Mouse (Mus musculus) hindbrain, embryonic 15.5 days (tissue): ENCODE data around the gene Efna5. TPM values are rescaled to one million over a fixed set of nuclear protein-coding genes. Genes with fewer than 3 reads are reported as not detected.
A peak's percentile ranks its signal among the peaks of the same experiment; 100 is the strongest.

Experiments
- ATAC-seq: fragments of 200-750 bp; cut with Nextera tagmentation; 2 replicates; pipeline ENCODE4 v1.8.0; 2017; ENCODE audit warnings: low read depth, moderate number of reproducible peaks, moderate TSS enrichment; ENCODE audit not compliant: low FRiP score
- H3K27ac ChIP-seq: fragments of 300-500 bp; sonication (generic); replicated peaks from 2 replicates; pipeline ENCODE4 v1.5.1; 2015; ENCODE audit warnings: mild to moderate bottlenecking, inconsistent platforms
- H3K27me3 ChIP-seq: fragments of 300-500 bp; sonication (generic); 2 replicates; pipeline ENCODE4 v1.6.1; 2015; ENCODE audit warnings: control low read depth, inconsistent platforms
- H3K36me3 ChIP-seq: fragments of 300-500 bp; sonication (generic); 2 replicates; pipeline ENCODE4 v1.6.1; 2015; ENCODE audit warnings: control low read depth, inconsistent platforms
- H3K4me1 ChIP-seq: fragments of 300-500 bp; sonication (generic); replicated peaks from 2 replicates; pipeline ENCODE4 v1.6.1; 2015; ENCODE audit warnings: control low read depth, inconsistent platforms
- H3K4me2 ChIP-seq: fragments of 300-500 bp; sonication (generic); 2 replicates; pipeline ENCODE4 v1.6.1; 2015; ENCODE audit warnings: moderate library complexity, mild to moderate bottlenecking, inconsistent platforms
- H3K4me3 ChIP-seq: fragments of 300-500 bp; sonication (generic); 2 replicates; pipeline ENCODE4 v1.5.1; 2015; ENCODE audit warnings: mild to moderate bottlenecking, inconsistent platforms
- H3K9ac ChIP-seq: fragments of 300-500 bp; sonication (generic); 2 replicates; pipeline ENCODE4 v1.6.1; 2015; ENCODE audit warnings: inconsistent platforms
- H3K9me3 ChIP-seq: fragments of 300-500 bp; sonication (generic); 2 replicates; pipeline ENCODE4 v1.6.1; 2016; ENCODE audit warnings: control low read depth, inconsistent platforms
- WGBS: fragments of 180-500 bp; shearing (Covaris S2); methylation state at CpG from one replicate; pipeline ENCODE4 v1.1.7; 2015; 5-methylcytosine and 5-hydroxymethylcytosine counted together
- polyA plus RNA-seq: library from polyadenylated mRNA; unstranded; fragments of >200 nt; fragmentation: Nextera tagmentation; extraction: Ambion mirVana; gene quantifications from 2 replicates; pipeline ENCODE4 v1.2.1, GENCODE M21; 2015

Efna5 gene
- polyA plus RNA-seq, 1 experiment from 2014 or later = 38.5 TPM

DNA sequence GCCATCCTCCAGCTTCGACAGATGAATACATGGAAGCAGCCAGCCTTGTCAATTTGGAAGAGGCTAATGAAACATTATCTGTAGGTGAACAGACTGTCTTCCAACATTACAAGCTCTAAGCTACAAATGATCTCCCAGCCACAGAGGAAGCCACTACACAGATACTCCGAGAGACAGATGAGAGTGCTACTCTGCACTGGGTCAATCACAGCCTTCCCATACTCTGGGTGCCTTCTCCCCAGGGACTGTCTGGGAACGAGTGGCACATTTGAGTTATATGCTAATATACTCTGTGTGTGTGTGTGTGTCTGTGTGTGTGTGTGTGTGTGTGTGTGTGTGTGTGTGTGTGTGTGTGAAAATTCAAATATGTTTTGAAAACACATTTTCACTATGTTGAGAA is 30.5 kb downstream of the Efna5 start:
- Histone ChIP-seq H3K4me2 (no peak overlapping the region), H3K9ac (no peak overlapping the region), H3K36me3 (no peaks in the 10 kb centered on the region), H3K9me3 (no peaks in the 10 kb centered on the region), H3K4me3 (no peak overlapping the region), H3K4me1 (peaks cover 21% of the 10 kb centered on the region), H3K27me3 (no peaks in the 10 kb centered on the region), H3K27ac (no peak overlapping the region)
- WGBS = 35% methylated on average over 3 of the region's 3 CpGs
- ATAC-seq = no peak; the same call in 1 of the 2 replicates

DNA sequence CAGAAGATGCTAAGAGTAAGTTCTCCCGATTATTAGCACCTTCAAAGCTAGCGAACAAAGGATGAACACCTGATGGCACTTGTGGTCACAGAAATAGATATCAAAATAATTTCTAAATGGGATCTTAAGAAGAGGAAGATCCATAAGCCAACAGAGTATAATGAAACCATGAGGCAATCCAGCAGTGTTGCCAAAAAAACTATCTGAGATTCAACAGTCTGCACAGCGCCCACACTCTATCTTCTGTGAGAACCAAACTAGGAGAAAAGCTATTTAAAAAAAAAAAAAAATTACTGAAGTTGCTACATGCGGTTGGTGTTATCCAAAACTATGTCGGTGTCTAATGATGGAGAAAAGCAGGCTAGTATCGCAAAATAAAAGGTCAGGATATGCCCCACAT is 31.4 kb downstream of the Efna5 start:
- Histone ChIP-seq H3K4me2 (no peak overlapping the region), H3K27me3 (no peaks in the 10 kb centered on the region), H3K4me1 (peaks cover 21% of the 10 kb centered on the region), H3K4me3 (no peak overlapping the region), H3K9ac (no peak overlapping the region), H3K27ac (no peak overlapping the region), H3K9me3 (no peaks in the 10 kb centered on the region), H3K36me3 (no peaks in the 10 kb centered on the region)
- 89% methylated on average over 6 of the region's 6 CpGs for WGBS
- ATAC-seq = no peak

DNA sequence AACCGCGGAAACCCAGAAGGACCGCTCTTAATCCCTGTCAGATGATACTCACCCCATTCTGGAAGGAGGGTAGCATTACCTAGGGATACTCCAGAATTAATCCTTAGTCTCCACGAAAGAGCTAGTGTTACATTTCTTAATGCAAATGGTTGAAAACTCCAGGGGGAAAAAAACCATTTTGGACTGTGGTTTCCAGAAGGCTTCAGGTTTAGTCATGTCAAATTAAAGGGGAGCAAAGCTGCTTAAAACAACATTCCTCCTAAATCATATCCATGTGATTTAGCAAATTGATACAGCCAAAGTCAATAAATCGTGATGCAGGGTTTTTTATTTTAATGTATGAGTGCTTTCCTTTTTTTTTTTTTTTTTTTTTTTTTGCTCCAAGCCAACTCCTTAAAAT is 35.5 kb downstream of the Efna5 start:
- 49% methylated on average over 5 of the region's 5 CpGs for WGBS
- Histone ChIP-seq H3K4me2 (no peak overlapping the region), H3K27ac (no peak overlapping the region), H3K9me3 (no peaks in the 10 kb centered on the region), H3K4me1 (peaks cover 9% of the 10 kb centered on the region), H3K36me3 (no peaks in the 10 kb centered on the region), H3K27me3 (no peaks in the 10 kb centered on the region), H3K9ac (no peak overlapping the region), H3K4me3 (no peak overlapping the region)
- ATAC-seq = no peak

DNA sequence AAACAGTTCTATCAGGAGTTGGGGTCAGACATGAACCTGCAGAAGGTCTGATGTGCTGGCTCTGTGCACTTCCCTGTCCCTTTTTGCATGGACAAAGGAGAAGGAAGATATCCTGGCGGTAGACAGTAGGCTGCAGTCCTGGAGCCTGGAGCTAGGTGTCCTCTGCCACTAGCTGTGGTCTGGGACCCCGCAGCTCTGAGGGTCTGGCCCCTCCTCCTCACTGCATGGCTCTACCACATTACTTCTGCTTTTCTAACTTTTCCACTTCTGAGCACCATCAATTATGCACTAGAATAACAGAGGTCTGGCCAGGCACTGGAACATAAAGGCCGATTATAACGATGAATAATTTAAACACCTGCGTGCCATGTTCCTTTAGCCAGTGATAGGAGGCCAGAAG is 36.8 kb downstream of the Efna5 start:
- H3K27ac ChIP-seq = no peak overlapping the region

DNA sequence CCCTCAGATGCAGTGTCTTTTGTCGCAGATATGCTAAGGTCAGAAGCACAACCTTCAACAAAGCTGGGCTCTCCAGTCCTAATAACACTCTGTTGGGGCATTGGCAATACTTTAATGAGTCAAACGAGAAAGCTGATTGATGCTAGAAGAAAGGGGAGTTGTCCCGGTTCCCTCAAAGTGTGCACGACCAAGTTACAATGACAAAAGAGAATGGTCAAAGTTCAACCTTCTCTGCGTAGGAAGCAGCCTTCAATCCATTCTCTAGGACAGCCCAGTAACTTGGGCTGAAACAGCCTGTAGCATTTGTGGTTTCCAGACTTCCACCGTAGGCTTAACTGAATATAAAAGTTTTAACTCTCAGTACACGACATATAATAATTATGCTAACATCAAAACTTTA is 43.8 kb downstream of the Efna5 start:
- no peak overlapping the region for H3K4me3 ChIP-seq
- H3K27me3 ChIP-seq = no peaks in the 10 kb centered on the region
- no peak for ATAC-seq
- H3K9me3 ChIP-seq = no peaks in the 10 kb centered on the region
- H3K36me3 ChIP-seq = no peaks in the 10 kb centered on the region
- H3K4me2 ChIP-seq = no peak overlapping the region
- no peak overlapping the region for H3K27ac ChIP-seq
- H3K4me1 ChIP-seq = no peaks in the 10 kb centered on the region
- H3K9ac ChIP-seq = no peak overlapping the region
- 27% methylated on average over 7 of the region's 7 CpGs for WGBS

More for the DNA sequence above, 36.8 kb downstream of the Efna5 start:
- 34% methylated on average over 5 of the region's 5 CpGs for WGBS
- no peak overlapping the region for H3K4me2 ChIP-seq
- ATAC-seq = peak; percentile 66; the same call in 1 of the 2 replicates
- H3K9ac ChIP-seq = no peak overlapping the region
- H3K36me3 ChIP-seq = no peaks in the 10 kb centered on the region
- H3K27me3 ChIP-seq = no peaks in the 10 kb centered on the region
- no peaks in the 10 kb centered on the region for H3K9me3 ChIP-seq
- H3K4me3 ChIP-seq = no peak overlapping the region
- H3K4me1 ChIP-seq = peaks cover 6% of the 10 kb centered on the region

DNA sequence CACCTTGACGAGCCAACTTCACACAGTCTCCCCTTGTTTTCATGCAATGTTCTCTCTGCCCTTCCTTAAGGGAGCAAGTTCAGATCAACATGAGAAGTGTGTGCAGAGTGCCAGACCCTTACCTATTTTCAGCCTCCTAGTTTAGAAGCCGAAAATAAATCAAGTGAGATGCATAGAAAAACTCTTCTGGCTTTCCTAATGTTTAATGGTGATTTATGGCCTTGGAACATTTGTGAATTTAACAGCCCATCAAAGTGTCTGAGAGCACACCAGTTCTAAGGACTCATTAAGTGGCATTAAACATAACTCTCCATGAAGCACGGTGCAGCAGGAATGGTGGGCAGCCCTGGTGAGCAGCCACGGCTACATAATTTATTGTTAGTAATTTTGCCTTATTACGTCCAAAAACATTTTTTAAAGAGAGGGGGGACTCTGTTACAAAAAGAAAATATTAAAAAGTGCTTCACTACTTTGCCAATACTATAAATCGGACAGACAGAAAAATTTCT is 44.5 kb downstream of the Efna5 start:
- Histone ChIP-seq H3K9me3 (no peaks in the 10 kb centered on the region), H3K4me1 (no peaks in the 10 kb centered on the region), H3K27ac (no peak overlapping the region), H3K4me3 (no peak overlapping the region), H3K36me3 (no peaks in the 10 kb centered on the region), H3K4me2 (no peak overlapping the region), H3K9ac (no peak overlapping the region), H3K27me3 (no peaks in the 10 kb centered on the region)
- 77% methylated on average over 6 of the region's 6 CpGs for WGBS
- ATAC-seq = no peak

DNA sequence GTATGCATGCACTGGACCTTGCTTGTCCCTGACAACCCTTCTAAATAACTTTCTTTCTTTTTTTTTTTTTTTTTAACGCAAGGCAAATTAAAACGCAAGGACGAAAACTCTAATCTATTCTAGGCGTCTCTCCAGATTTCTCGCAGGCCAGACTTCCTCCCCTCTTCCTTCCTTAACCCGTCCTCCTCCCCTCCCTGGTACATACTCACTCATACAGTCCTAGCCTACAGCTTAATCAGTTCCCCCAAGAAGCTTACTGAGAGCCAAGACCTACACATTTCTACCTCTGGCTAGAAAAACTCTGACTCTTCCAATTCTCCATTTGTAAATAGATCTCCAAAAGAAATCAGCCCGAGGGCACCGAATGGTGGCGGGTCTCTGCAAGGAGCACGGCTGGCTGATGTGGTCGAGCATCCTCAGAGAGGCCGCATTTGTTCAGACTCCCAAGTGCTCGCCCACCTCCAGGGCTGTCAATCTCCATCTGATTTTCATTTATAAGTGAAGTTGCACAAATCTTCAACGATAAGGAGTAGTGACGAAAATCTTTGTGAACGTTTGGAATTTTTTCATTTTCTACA is 48.5 kb downstream of the Efna5 start:
- no peak overlapping the region for H3K4me2 ChIP-seq
- H3K4me3 ChIP-seq = no peak overlapping the region
- no peaks in the 10 kb centered on the region for H3K36me3 ChIP-seq
- H3K27me3 ChIP-seq = no peaks in the 10 kb centered on the region
- H3K27ac ChIP-seq = no peak overlapping the region
- H3K4me1 ChIP-seq = no peaks in the 10 kb centered on the region
- ATAC-seq = no peak
- H3K9me3 ChIP-seq = no peaks in the 10 kb centered on the region
- 69% methylated on average over 16 of the region's 16 CpGs for WGBS
- no peak overlapping the region for H3K9ac ChIP-seq

DNA sequence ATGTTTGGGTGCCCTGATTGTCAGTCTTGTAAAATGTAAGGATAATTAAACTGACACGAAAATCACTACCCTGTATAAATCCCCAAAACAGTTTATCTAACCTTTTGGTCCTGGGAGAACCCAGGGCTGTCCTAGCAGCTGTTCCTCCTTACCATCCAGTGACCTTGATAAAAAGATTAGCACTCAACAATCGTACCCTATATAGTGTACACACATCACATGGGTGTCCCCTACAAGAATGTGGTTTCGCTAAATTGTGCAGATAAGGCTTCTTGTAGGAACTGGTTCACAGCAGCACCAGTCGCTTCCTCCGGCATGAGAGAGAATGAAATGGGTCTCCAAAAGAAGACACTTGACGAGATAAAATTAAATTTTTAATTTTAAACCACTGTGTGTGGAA is 53.6 kb downstream of the Efna5 start:
- no peak overlapping the region for H3K4me2 ChIP-seq
- H3K27ac ChIP-seq = no peak overlapping the region
- H3K4me3 ChIP-seq = no peak overlapping the region
- H3K9me3 ChIP-seq = no peaks in the 10 kb centered on the region
- no peak for ATAC-seq
- H3K36me3 ChIP-seq = no peaks in the 10 kb centered on the region
- H3K9ac ChIP-seq = no peak overlapping the region
- WGBS = 84% methylated on average over 6 of the region's 6 CpGs
- H3K4me1 ChIP-seq = no peaks in the 10 kb centered on the region
- H3K27me3 ChIP-seq = no peaks in the 10 kb centered on the region

DNA sequence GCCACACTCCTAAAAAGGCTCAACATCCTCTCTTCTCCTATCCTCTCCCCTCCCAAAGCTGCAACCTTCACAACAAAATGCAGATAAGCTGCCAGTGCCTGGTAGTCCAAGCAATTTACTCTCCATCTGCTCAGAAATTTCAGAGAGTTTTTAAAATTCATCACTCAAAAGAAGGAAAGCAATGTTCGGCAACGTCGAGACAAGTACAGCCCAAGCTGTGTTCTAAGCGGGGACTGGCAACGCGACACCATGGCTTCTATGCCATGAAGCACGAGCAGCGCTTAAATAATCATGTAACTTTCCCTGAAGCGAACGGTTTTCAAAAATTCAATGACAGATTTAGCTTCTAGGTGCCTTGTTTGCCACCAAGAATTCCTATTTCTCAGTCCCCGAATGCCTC is 59.9 kb downstream of the Efna5 start:
- Histone ChIP-seq H3K27me3 (no peaks in the 10 kb centered on the region), H3K9ac (no peak overlapping the region), H3K27ac (no peak overlapping the region), H3K4me3 (no peak overlapping the region), H3K4me2 (no peak overlapping the region), H3K36me3 (no peaks in the 10 kb centered on the region), H3K9me3 (no peaks in the 10 kb centered on the region), H3K4me1 (peaks cover 12% of the 10 kb centered on the region)
- no peak for ATAC-seq
- 80% methylated on average over 11 of the region's 11 CpGs for WGBS

DNA sequence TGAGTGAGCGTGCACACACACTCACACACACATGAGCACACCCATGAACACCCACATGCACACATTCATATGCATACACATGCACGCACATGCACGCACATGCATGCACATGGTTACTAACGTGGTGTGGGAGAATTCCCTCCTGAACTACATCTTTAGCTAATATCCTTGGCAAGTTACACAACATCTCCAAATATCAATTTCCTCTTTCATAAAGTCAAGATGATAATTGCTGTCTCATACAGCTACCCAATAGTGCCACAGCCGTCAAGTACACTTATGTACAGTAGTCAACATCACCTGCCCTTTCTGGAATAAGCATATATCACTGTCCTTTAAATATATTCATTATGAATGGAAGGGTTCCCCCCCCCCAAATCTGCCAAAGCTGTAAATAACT is 61.2 kb downstream of the Efna5 start:
- no peak overlapping the region for H3K4me3 ChIP-seq
- H3K9ac ChIP-seq = no peak overlapping the region
- no peak overlapping the region for H3K4me2 ChIP-seq
- no peaks in the 10 kb centered on the region for H3K9me3 ChIP-seq
- peaks cover 12% of the 10 kb centered on the region for H3K4me1 ChIP-seq
- 84% methylated on average over 5 of the region's 5 CpGs for WGBS
- H3K27ac ChIP-seq = no peak overlapping the region
- ATAC-seq = no peak
- H3K36me3 ChIP-seq = no peaks in the 10 kb centered on the region
- no peaks in the 10 kb centered on the region for H3K27me3 ChIP-seq

DNA sequence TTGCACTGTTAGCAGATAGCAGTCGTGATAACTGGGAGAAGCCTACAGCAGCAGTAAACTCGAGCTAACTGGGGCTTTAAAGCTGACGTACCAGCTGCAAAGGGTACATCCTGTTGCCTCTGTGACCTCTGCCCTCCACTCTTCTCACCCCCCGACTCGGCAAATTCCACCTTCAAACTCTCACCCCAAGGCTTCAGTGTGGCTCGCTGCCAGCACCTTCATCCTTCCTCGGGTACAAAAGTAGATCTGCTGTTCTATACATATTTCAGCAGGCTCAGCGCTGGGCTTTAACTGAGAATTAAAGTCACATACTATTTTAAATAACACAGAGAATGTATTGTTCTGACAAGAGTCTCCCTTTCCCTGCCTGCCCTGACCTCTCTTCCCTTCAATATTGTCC is 62.3 kb downstream of the Efna5 start:
- Histone ChIP-seq H3K9ac (no peak overlapping the region), H3K4me3 (no peak overlapping the region), H3K9me3 (no peaks in the 10 kb centered on the region), H3K27ac (no peak overlapping the region), H3K36me3 (no peaks in the 10 kb centered on the region), H3K4me2 (peak overlapping the region; percentile 35; the same call in 1 of the 2 replicates), H3K27me3 (no peaks in the 10 kb centered on the region), H3K4me1 (peaks cover 12% of the 10 kb centered on the region)
- ATAC-seq = no peak
- WGBS = 12% methylated on average over 8 of the region's 8 CpGs

DNA sequence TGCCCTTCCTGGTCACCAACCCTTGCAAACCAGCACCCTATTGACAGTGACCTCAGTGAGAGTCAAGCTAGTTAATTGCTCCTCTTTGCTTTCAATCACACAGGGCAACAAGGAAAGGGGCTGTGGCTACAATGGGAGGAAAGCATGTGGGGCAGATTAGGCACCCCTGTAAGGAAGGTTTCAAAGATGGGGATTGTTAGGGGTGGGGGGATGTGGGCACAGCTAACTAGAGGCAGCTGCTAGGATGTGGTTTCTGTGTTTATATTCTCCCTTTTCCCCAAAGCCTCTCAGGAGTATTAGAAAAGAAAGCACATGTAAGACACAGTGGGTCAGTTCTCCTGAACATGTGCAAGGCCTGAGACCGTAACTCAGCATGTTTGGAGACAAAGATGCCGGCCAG is 62.8 kb downstream of the Efna5 start:
- Histone ChIP-seq H3K4me2 (no peak overlapping the region), H3K4me1 (peaks cover 12% of the 10 kb centered on the region), H3K27ac (no peak overlapping the region), H3K27me3 (no peaks in the 10 kb centered on the region), H3K9me3 (no peaks in the 10 kb centered on the region), H3K4me3 (no peak overlapping the region), H3K9ac (no peak overlapping the region), H3K36me3 (no peaks in the 10 kb centered on the region)
- 49% methylated on average over 2 of the region's 2 CpGs for WGBS
- ATAC-seq = no peak

DNA sequence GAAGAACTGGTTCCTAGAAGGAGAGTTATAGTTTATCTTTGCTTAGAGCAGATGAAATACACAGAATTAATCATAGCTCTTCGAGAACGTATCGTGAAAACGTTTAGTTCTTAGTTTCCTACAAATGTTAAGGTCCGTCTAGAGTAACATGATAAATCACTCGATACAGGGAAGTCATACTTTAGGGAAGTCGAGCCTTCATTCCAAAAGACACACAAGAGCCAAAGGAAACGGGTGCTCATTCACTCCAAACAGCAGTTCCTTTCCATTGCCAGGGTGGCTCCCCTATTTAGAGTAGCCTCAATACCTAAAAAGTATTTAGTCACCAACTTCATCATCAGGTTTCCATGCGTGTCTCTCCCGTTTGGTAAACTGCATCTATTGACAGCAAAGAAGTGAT is 64.2 kb downstream of the Efna5 start:
- no peak overlapping the region for H3K4me3 ChIP-seq
- H3K9ac ChIP-seq = no peak overlapping the region
- ATAC-seq = no peak
- no peak overlapping the region for H3K4me2 ChIP-seq
- no peaks in the 10 kb centered on the region for H3K27me3 ChIP-seq
- no peak overlapping the region for H3K27ac ChIP-seq
- peaks cover 12% of the 10 kb centered on the region for H3K4me1 ChIP-seq
- H3K9me3 ChIP-seq = no peaks in the 10 kb centered on the region
- H3K36me3 ChIP-seq = no peaks in the 10 kb centered on the region
- WGBS = 83% methylated on average over 10 of the region's 10 CpGs
